Mouse (Mus musculus): ENCODE measurements at regions not wholly inside any gene's neighbourhood (a gene's known extent, or its start where the extent isn't known, plus 50 kb on each side); places are given as distances from the start of the nearest gene placed in this dataset.

GRCm38 (mm10) chr15:71375775-71376174, 2458.6 kb upstream of the Gm6569 start:
- Histone ChIP-seq H3K9ac (no peak overlapping the region), H3K27me3 (replicated peaks) (no peaks in the 10 kb centered on the region), H3K4me3 (no peak overlapping the region), H3K27ac (ENCODE audit: poor library complexity, severe bottlenecking) (no peak overlapping the region), H3K9me3 (replicated peaks) (no peaks in the 10 kb centered on the region), H3K4me1 (replicated peaks) (no peaks in the 10 kb centered on the region), H3K4me2 (no peak overlapping the region), H3K36me3 (no peaks in the 10 kb centered on the region)
- 29% methylated on average over 3 of the region's 3 CpGs for WGBS
- no peak for ATAC-seq (ENCODE audit: insufficient number of reproducible peaks, low FRiP score)
